Mouse (Mus musculus): ENCODE measurements around the gene Pdc. TPM values are rescaled to one million over a fixed set of nuclear protein-coding genes. Genes with fewer than 3 reads are reported as not detected.
"Not testable (repeated sequence)": the region's sequence is repeated elsewhere in the genome, so short reads cannot be mapped to it uniquely, and the experiment has no call there.

Gene Pdc
- not detected for total RNA-seq (2021)
- long read RNA-seq, experiment 1 = 0 reads
- long read RNA-seq, experiment 2 = 0 reads

GRCm38 (mm10) chr1:150319205-150319604, at the start of gene Pdc:
TSS of gene Pdc (plus strand) at chr1:150319417.
- no peak for DNase-seq
- intact Hi-C loops (cut with DNase I) = no loop called here

GRCm38 (mm10) chr1:150294051-150294450, 25.2 kb upstream of the Pdc start:
- intact Hi-C loops (cut with DNase I); DNase-seq: not testable (repeated sequence)

GRCm38 (mm10) chr1:150307599-150307998, 11.6 kb upstream of the Pdc start:
- peak in 1 of 2 experiments; percentile 8 for DNase-seq
- intact Hi-C loops (cut with DNase I) = no loop called here

GRCm38 (mm10) chr1:150335111-150335510, 15.9 kb downstream of the Pdc start:
- intact Hi-C loops (cut with DNase I) = no loop called here
- DNase-seq = no peak

DNA sequence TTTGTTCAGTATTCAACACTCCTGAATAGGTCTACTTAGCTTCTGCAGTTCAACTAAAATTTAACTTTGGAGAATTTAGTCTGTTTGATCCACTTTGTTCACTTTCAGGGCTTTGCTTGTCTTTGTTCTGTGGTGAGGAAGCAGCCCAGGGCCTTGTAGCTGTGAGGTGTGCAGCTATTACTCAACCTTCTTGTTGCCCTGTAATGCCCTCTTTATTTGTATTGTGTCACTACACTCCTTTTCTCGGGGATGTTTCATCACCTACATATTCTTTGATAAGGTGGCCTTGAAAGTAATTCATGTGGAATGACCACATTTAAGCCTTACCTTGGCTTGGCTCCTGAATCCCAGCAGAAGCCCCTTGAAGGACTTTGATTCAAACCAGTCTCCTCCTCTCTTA, 41.6 kb downstream of the Pdc start:
- no peak for DNase-seq
- intact Hi-C loops (cut with DNase I) = no loop called here

GRCm38 (mm10) chr1:150372895-150373294, 53.7 kb downstream of the Pdc start:
- no peak for DNase-seq
- intact Hi-C loops (cut with DNase I) = no loop called here

GRCm38 (mm10) chr1:150374247-150374646, 55.0 kb downstream of the Pdc start:
- intact Hi-C loops (cut with DNase I) = no loop called here
- DNase-seq = no peak

Other genes starting within 250 kb of the Pdc start
- gene Ptgs2, start 219.4 kb upstream of the Pdc start, total RNA-seq (2021) = under 1 TPM; 0.41 to 0.44 TPM
- gene Tpr, start 73.4 kb downstream of the Pdc start, total RNA-seq (2021) = 100 to 1,000 TPM; 122 to 129 TPM
- gene Odr4, start 73.7 kb downstream of the Pdc start, total RNA-seq (2021) = 10 to 100 TPM; 19.2 to 20.7 TPM
- gene Prg4, start 146.7 kb downstream of the Pdc start, total RNA-seq (2021) = 10 to 100 TPM; 15.1 to 16.7 TPM

Data from heart, postnatal 14 days (tissue).